Mouse (Mus musculus): ENCODE results near the gene Efhd2. TPM values are rescaled to one million over a fixed set of nuclear protein-coding genes. Genes with fewer than 3 reads are reported as not detected.
A peak's percentile ranks its signal among the peaks of the same experiment; 100 is the strongest.

Gene Efhd2
- polyA plus RNA-seq, 1 experiment from 2014 or later = 44.0 TPM

DNA sequence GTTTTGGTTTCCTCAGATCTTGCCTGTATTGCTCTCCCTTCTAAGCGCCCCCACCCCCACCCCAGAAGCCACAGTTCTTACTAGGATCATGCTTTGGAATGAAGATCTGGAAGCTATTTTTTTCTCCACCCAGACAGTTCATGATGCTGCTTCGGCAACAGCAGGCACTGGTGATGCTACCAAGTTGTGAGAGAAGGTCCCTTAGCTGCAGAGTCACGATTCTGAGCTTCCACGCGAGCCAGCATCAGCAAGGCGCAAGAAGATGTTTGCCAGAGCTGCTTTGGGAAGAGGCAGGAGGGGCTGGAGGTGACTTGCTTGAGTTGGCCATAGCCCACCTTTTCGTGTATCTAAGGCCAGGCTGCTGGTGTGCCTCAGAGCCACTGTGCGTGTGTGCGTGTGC, 10.7 kb upstream of the Efhd2 start:
- Histone ChIP-seq H3K9ac (ENCODE audit: low read length) (no peak overlapping the region), H3K4me3 (ENCODE audit: low read depth, low read length) (no peak overlapping the region), H3K36me3 (ENCODE audit: control insufficient read depth, insufficient read depth, low read length) (no peaks in the 10 kb centered on the region), H3K27ac (ENCODE audit: low read depth, low read length) (no peak overlapping the region), H3K4me2 (ENCODE audit: low read length) (no peak overlapping the region), H3K27me3 (replicated peaks; ENCODE audit: control insufficient read depth, insufficient read depth, low read length) (no peaks in the 10 kb centered on the region), H3K9me3 (replicated peaks; ENCODE audit: control insufficient read depth, low read length) (no peaks in the 10 kb centered on the region), H3K4me1 (ENCODE audit: control insufficient read depth, insufficient read depth, low read length) (no peaks in the 10 kb centered on the region)
- no peak for DNase-seq (ENCODE audit: low spot score)
- ATAC-seq = no peak
- 87% methylated on average over 9 of the region's 9 CpGs for WGBS

DNA sequence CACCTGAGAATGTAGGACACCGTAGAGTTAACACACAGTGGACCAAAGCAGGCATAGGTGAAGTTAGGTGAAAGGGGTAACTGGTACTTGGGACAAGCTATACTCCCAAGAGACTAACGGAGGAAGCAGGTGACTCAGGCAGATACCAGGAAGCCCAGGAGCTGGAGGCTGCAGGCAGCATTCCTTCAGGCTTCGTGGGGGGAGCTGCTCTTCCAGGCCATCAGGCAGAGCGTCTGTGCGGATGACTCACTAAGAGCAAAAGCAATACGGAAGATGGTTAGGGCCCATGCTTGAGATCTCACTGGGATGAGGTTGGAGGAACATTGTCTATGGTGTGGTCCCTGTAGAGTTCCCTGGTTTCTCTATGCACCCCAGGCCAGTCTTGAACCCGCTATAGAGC, 8.1 kb upstream of the Efhd2 start:
- DNase-seq (ENCODE audit: low spot score) (no peak), ATAC-seq (no peak)
- Histone ChIP-seq H3K27me3 (replicated peaks; ENCODE audit: control insufficient read depth, insufficient read depth, low read length) (no peaks in the 10 kb centered on the region), H3K27ac (ENCODE audit: low read depth, low read length) (no peak overlapping the region), H3K4me2 (ENCODE audit: low read length) (no peak overlapping the region), H3K9me3 (replicated peaks; ENCODE audit: control insufficient read depth, low read length) (no peaks in the 10 kb centered on the region), H3K9ac (ENCODE audit: low read length) (no peak overlapping the region), H3K36me3 (ENCODE audit: control insufficient read depth, insufficient read depth, low read length) (no peaks in the 10 kb centered on the region), H3K4me1 (ENCODE audit: control insufficient read depth, insufficient read depth, low read length) (no peaks in the 10 kb centered on the region), H3K4me3 (ENCODE audit: low read depth, low read length) (no peak overlapping the region)
- WGBS = 87% methylated on average over 7 of the region's 7 CpGs

DNA sequence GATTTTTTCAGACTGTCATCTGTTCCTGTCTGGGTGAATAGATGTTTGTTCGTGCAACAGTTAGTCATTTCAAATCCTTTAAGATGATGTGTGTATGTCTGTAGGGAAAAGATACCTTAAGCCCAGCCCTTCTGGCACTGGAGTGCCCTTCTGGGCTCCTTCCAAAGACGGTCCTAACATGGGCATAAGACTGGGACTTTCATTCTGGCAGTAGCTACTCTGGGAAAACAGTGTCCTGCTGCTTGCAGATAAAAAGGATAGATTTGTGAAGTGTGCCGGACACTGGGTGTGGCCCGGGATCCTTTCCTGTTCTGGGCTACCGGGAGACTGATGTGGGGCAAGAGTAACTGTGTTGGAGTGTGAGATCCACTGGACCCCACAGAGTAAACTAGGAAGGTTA, 7.2 kb upstream of the Efhd2 start:
- Histone ChIP-seq H3K27ac (ENCODE audit: low read depth, low read length) (no peak overlapping the region), H3K36me3 (ENCODE audit: control insufficient read depth, insufficient read depth, low read length) (no peaks in the 10 kb centered on the region), H3K27me3 (replicated peaks; ENCODE audit: control insufficient read depth, insufficient read depth, low read length) (no peaks in the 10 kb centered on the region), H3K4me2 (ENCODE audit: low read length) (no peak overlapping the region), H3K4me1 (ENCODE audit: control insufficient read depth, insufficient read depth, low read length) (no peaks in the 10 kb centered on the region), H3K4me3 (ENCODE audit: low read depth, low read length) (no peak overlapping the region), H3K9ac (ENCODE audit: low read length) (no peak overlapping the region), H3K9me3 (replicated peaks; ENCODE audit: control insufficient read depth, low read length) (no peaks in the 10 kb centered on the region)
- ATAC-seq (no peak), DNase-seq (ENCODE audit: low spot score) (no peak)
- 82% methylated on average over 5 of the region's 5 CpGs for WGBS

DNA sequence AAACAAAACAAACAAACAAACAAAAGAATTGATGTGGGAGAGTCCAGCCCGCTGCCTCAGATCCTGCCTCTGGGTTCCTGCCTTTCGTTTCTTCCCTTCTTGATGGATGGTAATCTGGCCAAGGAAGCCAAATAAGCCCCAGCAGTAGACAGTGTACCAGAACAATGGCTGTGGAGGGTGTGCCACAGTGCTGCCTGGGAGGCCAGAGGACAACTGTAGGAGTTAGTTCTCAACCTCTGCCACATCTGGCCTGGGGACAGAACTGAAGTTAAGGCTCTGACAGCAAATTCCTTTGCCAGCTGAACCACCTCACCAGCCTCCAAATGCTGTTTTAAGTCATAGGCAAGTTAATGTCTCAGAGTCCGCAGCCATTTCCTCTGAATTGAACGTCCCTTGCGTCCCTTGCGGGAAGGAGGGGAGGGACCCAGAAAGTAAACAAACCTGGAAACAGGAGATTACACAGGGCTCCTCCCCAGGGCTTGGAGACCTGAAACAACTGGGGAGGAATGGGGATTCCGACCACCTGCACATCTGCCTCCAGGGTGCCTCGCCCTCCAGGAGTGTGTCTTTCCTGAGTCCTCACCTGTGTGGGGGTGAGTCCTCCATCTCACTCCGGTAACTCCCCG, 6.7 kb upstream of the Efhd2 start:
- Histone ChIP-seq H3K27ac (ENCODE audit: low read depth, low read length) (no peak overlapping the region), H3K4me2 (ENCODE audit: low read length) (no peak overlapping the region), H3K4me1 (ENCODE audit: control insufficient read depth, insufficient read depth, low read length) (no peaks in the 10 kb centered on the region), H3K27me3 (replicated peaks; ENCODE audit: control insufficient read depth, insufficient read depth, low read length) (no peaks in the 10 kb centered on the region), H3K9ac (ENCODE audit: low read length) (no peak overlapping the region), H3K9me3 (replicated peaks; ENCODE audit: control insufficient read depth, low read length) (no peaks in the 10 kb centered on the region), H3K4me3 (ENCODE audit: low read depth, low read length) (no peak overlapping the region), H3K36me3 (ENCODE audit: control insufficient read depth, insufficient read depth, low read length) (no peaks in the 10 kb centered on the region)
- DNase-seq (ENCODE audit: low spot score) (no peak), ATAC-seq (no peak)
- WGBS = 73% methylated on average over 10 of the region's 10 CpGs

DNA sequence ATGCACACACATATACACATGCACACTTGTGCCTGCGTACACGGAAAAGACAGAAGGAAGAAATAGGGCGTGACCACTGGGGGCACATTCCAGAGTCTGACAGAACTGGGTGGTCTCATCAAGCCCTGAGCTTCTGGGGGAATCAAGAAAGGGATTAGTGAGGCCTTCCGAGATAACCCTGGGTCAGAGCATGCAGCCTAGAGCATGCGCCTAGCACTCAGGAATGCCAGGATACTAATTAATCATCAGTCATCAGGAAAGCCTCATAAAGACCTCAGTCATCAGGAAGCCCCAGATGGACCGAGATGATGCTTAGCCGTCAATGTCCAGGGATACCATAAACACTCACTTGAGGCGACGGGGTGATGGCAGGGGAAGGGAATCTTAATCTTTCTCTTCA, 5.2 kb upstream of the Efhd2 start:
- Histone ChIP-seq H3K27me3 (replicated peaks; ENCODE audit: control insufficient read depth, insufficient read depth, low read length) (no peaks in the 10 kb centered on the region), H3K27ac (ENCODE audit: low read depth, low read length) (no peak overlapping the region), H3K4me1 (ENCODE audit: control insufficient read depth, insufficient read depth, low read length) (peaks cover 6% of the 10 kb centered on the region), H3K9ac (ENCODE audit: low read length) (no peak overlapping the region), H3K4me3 (ENCODE audit: low read depth, low read length) (no peak overlapping the region), H3K9me3 (replicated peaks; ENCODE audit: control insufficient read depth, low read length) (no peaks in the 10 kb centered on the region), H3K36me3 (ENCODE audit: control insufficient read depth, insufficient read depth, low read length) (no peaks in the 10 kb centered on the region), H3K4me2 (ENCODE audit: low read length) (no peak overlapping the region)
- ATAC-seq = no peak
- no peak for DNase-seq (ENCODE audit: low spot score)
- 75% methylated on average over 9 of the region's 9 CpGs for WGBS

DNA sequence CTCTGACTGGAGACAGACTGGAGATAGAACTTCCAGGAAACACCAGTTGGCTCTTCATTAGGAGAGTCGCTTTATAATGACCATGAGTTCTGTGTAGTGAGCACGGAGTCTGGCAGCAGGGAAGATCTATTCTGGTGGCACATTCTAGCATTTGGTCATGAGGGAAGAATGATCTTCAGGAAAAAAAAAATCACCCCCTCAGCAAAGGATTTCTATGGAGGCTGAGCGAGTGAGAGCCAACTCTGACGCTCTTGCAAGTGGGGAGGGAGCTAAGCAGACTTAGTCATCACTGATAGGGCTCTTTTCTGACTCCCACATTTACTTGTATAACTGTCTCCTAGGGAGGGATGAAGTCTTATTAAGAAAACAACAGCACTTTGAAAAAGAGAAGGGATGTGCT, 4.4 kb upstream of the Efhd2 start:
- Histone ChIP-seq H3K27ac (ENCODE audit: low read depth, low read length) (no peak overlapping the region), H3K4me2 (ENCODE audit: low read length) (no peak overlapping the region), H3K9me3 (replicated peaks; ENCODE audit: control insufficient read depth, low read length) (no peaks in the 10 kb centered on the region), H3K4me1 (ENCODE audit: control insufficient read depth, insufficient read depth, low read length) (peaks cover 6% of the 10 kb centered on the region), H3K4me3 (ENCODE audit: low read depth, low read length) (no peak overlapping the region), H3K36me3 (ENCODE audit: control insufficient read depth, insufficient read depth, low read length) (no peaks in the 10 kb centered on the region), H3K27me3 (replicated peaks; ENCODE audit: control insufficient read depth, insufficient read depth, low read length) (no peaks in the 10 kb centered on the region), H3K9ac (ENCODE audit: low read length) (no peak overlapping the region)
- 81% methylated on average over 4 of the region's 4 CpGs for WGBS
- no peak for ATAC-seq
- DNase-seq (ENCODE audit: low spot score) = no peak

DNA sequence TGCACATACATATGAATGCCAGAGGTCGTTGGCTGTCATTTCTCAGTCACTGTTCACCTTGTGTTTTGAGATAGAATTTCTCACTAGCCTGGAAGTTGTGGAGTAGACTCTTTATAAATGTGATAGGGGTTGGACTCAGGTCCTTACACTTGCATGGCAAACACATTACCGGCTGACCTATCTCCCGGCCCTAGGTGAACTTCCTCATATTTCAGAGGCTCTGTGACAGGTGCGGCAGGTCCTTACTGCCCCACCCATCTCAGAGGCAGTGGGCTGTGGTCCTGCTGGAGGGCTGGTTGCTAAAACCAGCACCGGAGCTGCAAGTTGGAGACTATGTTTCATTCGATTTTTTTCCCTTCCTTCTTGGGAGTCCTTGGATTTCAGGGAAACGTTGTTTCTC, 3.9 kb upstream of the Efhd2 start:
- ATAC-seq (no peak), DNase-seq (ENCODE audit: low spot score) (no peak)
- H3K27ac ChIP-seq (ENCODE audit: low read depth, low read length) = no peak overlapping the region
- no peaks in the 10 kb centered on the region for H3K9me3 ChIP-seq (replicated peaks; ENCODE audit: control insufficient read depth, low read length)
- no peaks in the 10 kb centered on the region for H3K27me3 ChIP-seq (replicated peaks; ENCODE audit: control insufficient read depth, insufficient read depth, low read length)
- peaks cover 11% of the 10 kb centered on the region for H3K4me1 ChIP-seq (ENCODE audit: control insufficient read depth, insufficient read depth, low read length)
- no peaks in the 10 kb centered on the region for H3K36me3 ChIP-seq (ENCODE audit: control insufficient read depth, insufficient read depth, low read length)
- H3K9ac ChIP-seq (ENCODE audit: low read length) = no peak overlapping the region
- 77% methylated on average over 7 of the region's 7 CpGs for WGBS
- no peak overlapping the region for H3K4me3 ChIP-seq (ENCODE audit: low read depth, low read length)
- H3K4me2 ChIP-seq (ENCODE audit: low read length) = no peak overlapping the region

DNA sequence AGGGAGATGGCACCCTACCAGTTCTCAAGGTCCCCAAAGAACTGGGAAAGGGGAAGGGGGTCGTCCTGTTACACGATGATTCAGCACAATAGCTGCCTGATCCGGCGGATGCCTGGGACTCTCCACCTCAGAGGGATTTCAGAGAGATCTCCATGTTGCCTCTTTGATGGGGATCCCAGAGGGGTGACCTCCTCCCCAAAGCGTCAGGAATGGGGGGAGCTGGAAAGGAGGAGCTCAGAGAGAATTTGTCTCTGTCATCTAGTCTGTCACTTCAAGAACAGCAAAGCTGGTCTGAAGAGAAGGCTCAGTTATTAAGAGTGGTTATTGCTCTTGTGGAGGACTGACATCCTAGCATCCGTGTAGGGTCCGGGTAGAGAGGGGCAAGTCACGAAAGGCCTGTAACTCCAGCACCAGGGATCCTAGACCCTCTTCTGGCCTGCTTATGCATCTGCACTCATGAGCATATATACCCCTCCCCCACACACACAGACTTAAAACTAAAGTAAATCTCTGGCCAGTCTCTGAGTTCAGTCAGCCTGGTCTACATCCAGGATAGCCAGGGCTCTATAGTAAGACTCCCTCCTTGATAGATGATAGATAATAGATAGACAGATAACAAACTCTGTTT, 875 bp upstream of the Efhd2 start:
- no peak for DNase-seq (ENCODE audit: low spot score)
- WGBS = 16% methylated on average over 8 of the region's 8 CpGs
- H3K27ac ChIP-seq (ENCODE audit: low read depth, low read length) = peak overlapping the region; percentile 33; the same call in 1 of the 2 replicates

DNA sequence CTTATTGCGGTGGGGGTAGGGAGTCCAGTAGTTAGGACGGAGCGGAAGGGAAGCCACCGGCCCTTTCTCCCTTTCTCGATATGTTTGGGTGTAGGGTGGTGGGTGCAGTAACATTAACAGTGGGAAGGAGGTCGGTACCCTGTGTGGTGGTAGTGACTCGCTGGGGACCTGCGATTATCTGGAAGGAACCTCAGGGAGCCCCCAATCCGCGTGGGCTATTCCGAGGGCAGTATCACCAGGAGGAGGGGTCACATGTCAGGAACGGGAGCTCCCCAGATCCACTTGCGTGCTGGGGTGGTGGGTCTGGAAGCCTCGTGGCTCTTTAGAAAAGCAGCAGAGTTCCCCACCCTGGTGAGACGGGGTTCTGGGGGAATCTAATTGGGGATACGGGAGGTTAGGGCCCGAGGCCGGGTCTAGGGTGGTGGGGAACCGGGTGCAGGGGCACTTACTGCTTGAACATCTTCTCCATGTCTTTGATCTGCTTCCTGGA, 564 bp downstream of the Efhd2 start:
- H3K9ac ChIP-seq (ENCODE audit: low read length) = peak overlapping the region; percentile 83
- H3K4me3 ChIP-seq (ENCODE audit: low read depth, low read length) = peak overlapping the region; percentile 75
- under 1% methylated on average over 19 of the region's 19 CpGs for WGBS
- H3K27ac ChIP-seq (ENCODE audit: low read depth, low read length) = 0 out of 2 replicates have a peak overlapping the region, but pooled peaks have one; percentile 21
- DNase-seq (ENCODE audit: low spot score) (no peak), ATAC-seq (peak; percentile 9; the same call in 1 of the 2 replicates)
- no peaks in the 10 kb centered on the region for H3K9me3 ChIP-seq (replicated peaks; ENCODE audit: control insufficient read depth, low read length)
- no peaks in the 10 kb centered on the region for H3K36me3 ChIP-seq (ENCODE audit: control insufficient read depth, insufficient read depth, low read length)
- no peaks in the 10 kb centered on the region for H3K27me3 ChIP-seq (replicated peaks; ENCODE audit: control insufficient read depth, insufficient read depth, low read length)
- peaks cover 41% of the 10 kb centered on the region for H3K4me1 ChIP-seq (ENCODE audit: control insufficient read depth, insufficient read depth, low read length)
- peak overlapping the region; percentile 97 for H3K4me2 ChIP-seq (ENCODE audit: low read length)

More for the DNA sequence above, 875 bp upstream of the Efhd2 start:
- H3K9me3 ChIP-seq (replicated peaks; ENCODE audit: control insufficient read depth, low read length) = no peaks in the 10 kb centered on the region
- peak overlapping the region; percentile 75 for H3K4me3 ChIP-seq (ENCODE audit: low read depth, low read length)
- no peaks in the 10 kb centered on the region for H3K36me3 ChIP-seq (ENCODE audit: control insufficient read depth, insufficient read depth, low read length)
- H3K4me1 ChIP-seq (ENCODE audit: control insufficient read depth, insufficient read depth, low read length) = peaks cover 34% of the 10 kb centered on the region
- H3K27me3 ChIP-seq (replicated peaks; ENCODE audit: control insufficient read depth, insufficient read depth, low read length) = no peaks in the 10 kb centered on the region
- H3K9ac ChIP-seq (ENCODE audit: low read length) = peak overlapping the region; percentile 83
- no peak; the same call in 1 of the 2 replicates for ATAC-seq
- peak overlapping the region; percentile 97 for H3K4me2 ChIP-seq (ENCODE audit: low read length)

All from forebrain, embryonic 14.5 days (tissue).